Mouse (Mus musculus): ENCODE results near the gene Slc25a39. TPM values are rescaled to one million over a fixed set of nuclear protein-coding genes. Genes with fewer than 3 reads are reported as not detected.
"Not testable (repeated sequence)": the region's sequence is repeated elsewhere in the genome, so short reads cannot be mapped to it uniquely, and the experiment has no call there.

Gene Slc25a39
- total RNA-seq, 2 experiments from 2014 or later, result 22.8 to 47.5 TPM

GRCm38 (mm10) chr11:102415034-102415802 is 7.5 kb upstream of the Slc25a39 start:
- no peak for ATAC-seq (ENCODE audit: poor library complexity, severe bottlenecking)

- no peak for ATAC-seq (ENCODE audit: poor library complexity, severe bottlenecking)
Measured at GRCm38 (mm10) chr11:102413059-102413458, 5.3 kb upstream of the Slc25a39 start.

GRCm38 (mm10) chr11:102411704-102412103 is 4.0 kb upstream of the Slc25a39 start:
- ATAC-seq (ENCODE audit: poor library complexity, severe bottlenecking), result peak; percentile 48

DNA sequence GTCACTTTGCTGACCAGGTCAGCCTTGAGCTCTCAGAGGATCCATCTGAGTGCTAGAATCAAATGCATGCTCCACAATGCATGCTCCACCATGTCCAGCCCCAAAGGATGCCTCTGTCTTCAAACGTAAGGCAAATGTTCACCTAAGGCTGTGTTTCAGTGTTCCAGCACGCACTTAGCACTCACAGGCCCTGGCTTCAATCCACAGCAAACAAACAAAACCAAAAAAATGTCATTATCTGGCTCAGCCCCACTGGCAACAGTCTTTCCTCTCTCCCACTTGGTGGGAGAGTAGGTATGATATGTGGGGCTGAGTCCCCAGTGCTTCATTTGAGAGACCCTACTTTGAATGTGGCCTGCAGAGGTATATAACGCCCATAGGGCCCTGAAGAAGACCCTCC is 3.3 kb upstream of the Slc25a39 start:
- no peak for ATAC-seq (ENCODE audit: poor library complexity, severe bottlenecking)

GRCm38 (mm10) chr11:102410345-102410744 is 2.6 kb upstream of the Slc25a39 start:
- ATAC-seq (ENCODE audit: poor library complexity, severe bottlenecking), result not testable (repeated sequence)

GRCm38 (mm10) chr11:102409795-102410330 is 2.1 kb upstream of the Slc25a39 start:
- ATAC-seq (ENCODE audit: poor library complexity, severe bottlenecking), result no peak

DNA sequence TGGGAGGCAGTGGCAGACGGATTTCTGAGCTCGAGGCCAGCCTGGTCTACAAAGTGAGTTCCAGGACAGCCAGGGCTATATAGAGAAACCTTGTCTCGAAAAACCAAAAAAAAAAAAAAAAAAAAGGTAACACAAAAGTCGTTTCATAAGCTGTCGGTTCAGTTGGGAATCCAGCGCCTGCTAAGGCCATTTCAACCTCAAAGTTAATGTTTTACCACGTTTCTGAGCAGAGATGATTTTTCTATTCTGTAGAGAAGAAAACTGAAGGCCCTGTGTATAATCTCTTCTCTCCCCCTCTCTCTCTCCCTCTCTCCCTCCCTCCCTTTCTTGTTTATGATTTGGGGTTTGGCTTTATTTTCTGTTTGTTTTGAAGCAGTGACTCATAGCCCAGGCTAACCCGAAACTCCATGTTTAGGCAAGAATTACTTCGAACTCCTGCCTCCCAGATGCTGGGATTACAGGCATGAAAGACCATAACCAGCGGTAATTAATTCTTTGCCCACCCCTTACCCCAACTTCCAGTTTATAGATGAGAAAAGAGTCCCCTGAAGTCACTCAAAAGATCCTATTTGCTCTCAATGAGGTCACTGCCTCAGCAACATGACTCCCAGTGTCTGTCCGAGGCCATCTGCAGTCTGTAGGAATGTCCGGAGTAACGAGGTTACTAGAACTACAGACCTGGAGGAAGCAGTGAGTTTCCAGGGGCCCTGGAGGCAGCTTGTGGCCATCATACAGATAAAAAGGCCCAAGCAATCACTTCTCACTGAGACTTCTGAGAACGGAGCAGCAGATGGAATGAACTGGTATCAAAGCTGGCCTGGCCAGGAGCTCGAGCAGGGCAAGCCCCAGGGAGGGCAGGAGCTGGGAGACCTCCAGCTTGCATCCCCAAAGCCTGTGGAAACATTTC is 1.4 kb upstream of the Slc25a39 start:
- no peak for ATAC-seq (ENCODE audit: poor library complexity, severe bottlenecking)

- ATAC-seq (ENCODE audit: poor library complexity, severe bottlenecking), result peak; percentile 81
Measured at GRCm38 (mm10) chr11:102408344-102408876, 664 bp upstream of the Slc25a39 start.

DNA sequence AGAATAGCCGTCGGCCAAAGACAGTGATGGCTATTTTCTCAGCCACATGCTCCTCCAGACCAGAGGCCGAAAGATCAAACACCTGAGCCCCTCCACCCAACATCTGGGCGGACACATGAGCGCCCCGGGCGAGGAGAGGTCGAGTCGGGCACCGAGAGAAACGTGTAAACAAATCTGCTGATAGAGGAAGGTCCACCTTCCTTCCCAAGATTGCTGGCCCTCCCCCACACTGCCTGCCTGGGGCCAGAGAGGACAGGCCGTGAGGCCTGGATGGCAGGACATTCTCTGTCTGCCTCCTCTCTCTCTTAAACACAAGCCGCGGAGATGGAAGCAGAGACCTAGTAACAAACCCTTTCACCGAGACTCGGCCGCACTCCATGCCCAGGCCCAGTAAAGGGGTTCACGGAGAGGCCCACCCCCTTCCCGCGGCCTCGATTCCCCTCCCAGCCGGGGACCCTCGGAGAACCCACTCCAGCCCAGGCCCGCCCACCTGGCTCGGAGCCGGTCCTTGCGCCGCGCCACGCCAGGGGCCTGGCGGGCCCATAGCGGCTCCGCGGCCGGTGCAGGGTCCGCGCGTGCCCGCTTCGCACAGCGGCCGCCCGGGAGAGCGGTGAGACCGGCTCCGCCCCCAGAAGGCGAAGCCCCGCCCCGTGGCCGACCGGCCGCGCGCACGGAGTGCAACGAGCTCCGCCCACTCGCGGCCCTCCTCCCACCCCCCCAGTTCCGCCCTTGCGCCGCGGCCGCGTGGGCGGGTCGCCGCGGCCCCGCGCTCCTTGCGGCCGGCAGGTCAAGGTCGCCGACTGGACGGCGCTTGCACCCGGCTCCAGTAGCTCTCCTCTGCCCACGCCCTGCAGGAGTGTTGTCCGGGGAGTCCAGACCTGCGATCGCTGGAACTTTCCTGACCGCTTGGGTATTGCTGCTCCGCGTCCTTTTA is 579 bp downstream of the Slc25a39 start:
- ATAC-seq (ENCODE audit: poor library complexity, severe bottlenecking), result peak; percentile 76

GRCm38 (mm10) chr11:102406401-102406800 is 1.3 kb downstream of the Slc25a39 start:
- ATAC-seq (ENCODE audit: poor library complexity, severe bottlenecking), result no peak

DNA sequence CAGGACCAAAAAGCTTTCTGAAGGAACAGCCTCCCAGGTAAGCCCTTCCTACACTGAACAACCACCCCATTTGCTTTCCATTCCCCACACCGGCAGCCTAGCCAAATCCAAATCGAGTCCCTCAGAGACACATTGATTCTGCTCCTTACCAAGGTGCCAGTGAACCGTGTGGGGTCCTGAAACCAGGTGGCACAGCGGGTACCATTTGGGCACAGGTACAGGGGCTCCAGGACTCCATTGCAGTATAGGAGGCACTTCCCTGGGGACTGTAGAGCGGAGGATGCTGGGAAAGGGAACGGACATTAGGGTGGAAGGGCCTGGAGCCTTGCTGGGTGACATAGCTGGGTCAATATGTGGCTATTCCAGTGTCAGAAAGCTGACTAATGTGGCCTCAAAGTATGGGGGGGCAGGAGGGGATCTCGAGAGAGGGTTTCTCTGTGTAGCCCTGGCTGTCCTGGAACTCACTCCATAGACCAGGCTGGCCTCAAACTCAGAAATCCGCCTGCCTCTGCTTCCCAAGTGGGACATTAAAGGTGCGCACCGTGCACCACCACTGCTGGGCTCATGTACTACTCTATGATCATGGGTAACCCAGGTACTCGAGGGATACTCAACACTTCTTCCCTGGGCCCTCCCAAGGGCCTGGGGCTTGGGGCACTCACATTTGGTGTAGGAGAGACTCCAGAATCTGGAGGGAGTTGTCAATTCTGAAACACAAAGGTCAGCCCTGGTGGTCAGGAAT is 2.0 kb downstream of the Slc25a39 start:
- ATAC-seq (ENCODE audit: poor library complexity, severe bottlenecking), result no peak

GRCm38 (mm10) chr11:102404161-102405010 is 3.4 kb downstream of the Slc25a39 start:
- ATAC-seq (ENCODE audit: poor library complexity, severe bottlenecking), result no peak

- no peak for ATAC-seq (ENCODE audit: poor library complexity, severe bottlenecking)
Measured at GRCm38 (mm10) chr11:102403657-102404056, 4.1 kb downstream of the Slc25a39 start.

- no peak for ATAC-seq (ENCODE audit: poor library complexity, severe bottlenecking)
Measured at GRCm38 (mm10) chr11:102401898-102402500, 5.7 kb downstream of the Slc25a39 start.

GRCm38 (mm10) chr11:102400513-102401084 is 7.1 kb downstream of the Slc25a39 start:
- ATAC-seq (ENCODE audit: poor library complexity, severe bottlenecking), result no peak

DNA sequence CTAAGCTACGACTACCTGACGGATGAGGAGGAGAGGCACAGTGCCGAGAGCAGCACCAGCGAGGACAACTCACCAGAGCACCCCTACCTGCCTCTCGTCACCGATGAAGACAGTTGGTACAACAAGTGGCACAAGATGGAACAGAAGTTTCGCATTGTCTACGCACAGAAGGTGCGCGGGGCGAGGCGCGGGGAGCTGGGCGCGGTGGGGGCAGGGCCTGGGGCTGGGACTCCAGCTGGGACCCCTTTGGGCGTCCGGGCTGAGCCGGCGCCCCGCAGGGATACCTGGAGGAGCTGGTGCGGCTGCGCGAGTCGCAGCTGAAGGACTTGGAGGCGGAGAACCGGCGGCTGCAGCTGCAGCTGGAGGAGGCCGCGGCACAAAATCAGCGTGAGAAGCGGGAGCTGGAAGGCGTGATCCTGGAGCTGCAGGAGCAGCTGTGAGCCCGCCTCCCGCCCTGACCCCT is 8.1 kb downstream of the Slc25a39 start:
- ATAC-seq (ENCODE audit: poor library complexity, severe bottlenecking), result no peak

- ATAC-seq (ENCODE audit: poor library complexity, severe bottlenecking), result no peak
Measured at GRCm38 (mm10) chr11:102399107-102399506, 8.6 kb downstream of the Slc25a39 start.

All from megakaryocyte, adult 5-6 weeks (primary cell).